Mouse (Mus musculus) forebrain, embryonic 16.5 days (tissue): ENCODE measurements at regions not wholly inside any gene's neighbourhood (a gene's known extent, or its start where the extent isn't known, plus 50 kb on each side); places are given as distances from the start of the nearest gene placed in this dataset.

Experiments used
- ATAC-seq: fragments of 200-750 bp; cut with Nextera tagmentation; 2 replicates; pipeline ENCODE4 v1.8.0; 2017; ENCODE audit warnings: mild to moderate bottlenecking, moderate library complexity
- H3K27ac ChIP-seq: fragments of 300-500 bp; sonication (generic); 2 replicates; pipeline ENCODE4 v1.5.1; 2014; ENCODE audit warnings: low read length, control low read depth
- H3K27me3 ChIP-seq: fragments of 300-500 bp; sonication (generic); replicated peaks from 2 replicates; pipeline ENCODE4 v1.6.1; 2014; ENCODE audit warnings: low read length; ENCODE audit not compliant: control insufficient read depth, insufficient read depth
- H3K36me3 ChIP-seq: fragments of 300-500 bp; sonication (generic); 2 replicates; pipeline ENCODE4 v1.6.1; 2014; ENCODE audit not compliant: control insufficient read depth, insufficient read depth
- H3K4me1 ChIP-seq: fragments of 300-500 bp; sonication (generic); replicated peaks from 2 replicates; pipeline ENCODE4 v1.6.1; 2014; ENCODE audit warnings: low read length; ENCODE audit not compliant: control insufficient read depth, insufficient read depth
- H3K4me2 ChIP-seq: fragments of 300-500 bp; sonication (generic); 2 replicates; pipeline ENCODE4 v1.6.1; 2014; ENCODE audit warnings: mild to moderate bottlenecking, low read length, control low read depth
- H3K4me3 ChIP-seq: fragments of 300-500 bp; sonication (generic); replicated peaks from 2 replicates; pipeline ENCODE4 v1.5.1; 2014; ENCODE audit warnings: mild to moderate bottlenecking, low read length, control low read depth
- H3K9ac ChIP-seq: fragments of 300-500 bp; sonication (generic); replicated peaks from 2 replicates; pipeline ENCODE4 v1.6.1; 2014; ENCODE audit warnings: low read depth, low read length, control low read depth
- H3K9me3 ChIP-seq: fragments of 300-500 bp; sonication (generic); 2 replicates; pipeline ENCODE4 v1.6.1; 2016; ENCODE audit warnings: low read length; ENCODE audit not compliant: control insufficient read depth
- WGBS: fragments of 180-500 bp; shearing (Covaris S2); extraction: QIAGEN DNeasy Blood & Tissue Kit; methylation state at CpG from one replicate; pipeline ENCODE4 v1.1.7; 2014; 5-methylcytosine and 5-hydroxymethylcytosine counted together

DNA sequence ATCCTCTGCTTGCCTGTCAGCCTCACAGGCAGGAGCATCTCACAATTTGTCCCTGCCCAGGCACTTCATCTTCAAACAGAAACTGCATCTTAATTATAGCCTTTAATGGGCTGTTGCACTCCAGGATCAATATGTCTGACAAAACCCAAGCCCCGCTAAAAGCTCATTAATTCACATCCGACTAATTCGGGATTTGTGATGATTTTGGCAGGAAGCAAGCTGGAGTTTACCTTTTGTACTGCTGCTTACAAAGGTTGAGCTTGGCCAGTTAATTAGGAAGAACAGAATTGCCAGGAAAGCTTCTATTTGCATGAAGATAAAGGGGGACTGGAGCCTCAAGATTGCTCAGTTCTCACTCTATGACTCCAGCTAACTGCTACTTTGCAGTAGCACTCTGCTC is 596.6 kb upstream of the Sptlc3 start:
- Histone ChIP-seq H3K9ac (no peak overlapping the region), H3K36me3 (no peaks in the 10 kb centered on the region), H3K27me3 (no peaks in the 10 kb centered on the region), H3K9me3 (no peaks in the 10 kb centered on the region), H3K4me1 (peaks cover 8% of the 10 kb centered on the region), H3K4me2 (peak overlapping the region; percentile 39), H3K4me3 (no peak overlapping the region), H3K27ac (0 out of 2 replicates have a peak overlapping the region, but pooled peaks have one; percentile 28)
- 3% methylated on average over 3 of the region's 3 CpGs for WGBS
- ATAC-seq, result peak; percentile 90

DNA sequence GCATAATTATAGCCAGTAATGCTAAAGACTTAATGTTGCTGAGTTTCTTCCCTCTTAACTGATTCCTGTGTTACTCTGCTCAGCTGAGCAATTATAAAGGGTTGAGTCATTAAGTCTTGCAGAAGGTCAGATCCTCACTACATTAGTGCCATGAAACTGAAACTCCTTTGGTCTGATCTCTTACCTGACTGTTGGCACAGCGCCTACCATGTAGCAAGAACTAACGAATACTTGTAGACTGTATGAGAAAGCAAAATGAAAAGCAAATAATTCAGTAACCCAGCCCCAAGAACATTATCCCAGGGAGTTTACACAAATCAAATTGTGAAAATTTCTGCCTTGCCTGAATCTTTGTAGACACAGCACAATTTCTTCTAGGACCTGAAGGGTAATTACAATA is 556.5 kb upstream of the Sptlc3 start:
- Histone ChIP-seq H3K4me1 (no peaks in the 10 kb centered on the region), H3K27ac (no peak overlapping the region), H3K4me3 (no peak overlapping the region), H3K9me3 (no peaks in the 10 kb centered on the region), H3K4me2 (no peak overlapping the region), H3K9ac (no peak overlapping the region), H3K36me3 (no peaks in the 10 kb centered on the region), H3K27me3 (no peaks in the 10 kb centered on the region)
- ATAC-seq, result no peak
- WGBS, result 71% methylated on average over 2 of the region's 2 CpGs

DNA sequence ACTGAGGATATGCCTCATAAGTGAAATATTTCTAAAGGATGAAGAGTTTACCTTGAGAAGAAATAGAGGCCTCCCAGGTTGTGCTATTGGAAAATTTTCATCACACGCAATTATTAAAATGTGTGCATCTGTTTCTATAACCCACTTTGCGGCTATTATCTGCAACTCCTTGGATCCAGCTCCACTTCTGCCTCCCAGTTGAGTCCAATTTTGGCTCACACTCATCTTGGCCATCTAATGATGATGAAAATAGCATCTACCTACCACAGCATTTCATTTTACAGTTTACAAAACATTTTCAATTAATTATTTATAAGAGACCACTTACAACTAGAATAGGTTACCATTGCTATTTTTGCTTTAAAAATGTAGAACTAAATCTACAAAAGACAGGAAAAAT is 554.3 kb upstream of the Sptlc3 start:
- H3K4me3 ChIP-seq, result no peak overlapping the region
- H3K9ac ChIP-seq, result no peak overlapping the region
- no peaks in the 10 kb centered on the region for H3K27me3 ChIP-seq
- H3K4me1 ChIP-seq, result no peaks in the 10 kb centered on the region
- no peak for ATAC-seq
- H3K9me3 ChIP-seq, result no peaks in the 10 kb centered on the region
- no peak overlapping the region for H3K27ac ChIP-seq
- H3K4me2 ChIP-seq, result no peak overlapping the region
- no peaks in the 10 kb centered on the region for H3K36me3 ChIP-seq
- WGBS, result 81% methylated on average over 2 of the region's 2 CpGs

DNA sequence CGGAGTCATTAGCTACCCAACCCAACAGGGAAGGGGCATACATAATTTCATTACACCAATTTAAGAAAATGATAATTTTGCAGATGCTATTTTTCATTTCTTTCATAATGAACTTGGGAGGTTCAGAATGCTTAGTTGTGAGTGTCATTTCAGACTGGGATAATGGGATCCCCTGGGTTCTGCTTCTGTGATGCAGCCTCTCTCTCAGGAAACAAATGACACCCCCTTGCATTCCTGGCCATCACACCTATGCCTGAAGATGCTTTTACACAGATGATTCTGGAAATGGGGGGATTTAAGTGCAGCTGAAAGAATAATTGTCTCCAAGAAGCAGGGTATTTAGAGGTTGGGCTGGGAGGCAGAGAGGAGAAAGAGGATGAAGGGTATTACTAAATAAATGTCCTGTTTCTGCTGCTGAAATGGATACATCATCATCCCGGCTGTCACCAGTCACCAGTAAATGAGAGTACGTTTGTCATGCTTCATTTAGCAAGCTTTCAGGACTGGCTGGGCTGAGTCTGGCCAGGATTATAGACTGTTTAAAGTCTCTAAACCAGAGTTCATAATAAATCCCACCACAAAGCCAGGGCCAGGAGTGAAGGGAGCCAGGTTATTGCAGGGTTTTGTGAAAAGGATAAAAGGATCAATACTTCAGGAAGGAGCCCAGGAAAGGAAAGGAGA is 527.5 kb upstream of the Sptlc3 start:
- Histone ChIP-seq H3K36me3 (no peaks in the 10 kb centered on the region), H3K4me3 (no peak overlapping the region), H3K4me2 (no peak overlapping the region), H3K27ac (no peak overlapping the region), H3K27me3 (no peaks in the 10 kb centered on the region), H3K9ac (no peak overlapping the region), H3K4me1 (no peaks in the 10 kb centered on the region), H3K9me3 (no peaks in the 10 kb centered on the region)
- 0 out of 2 replicates have a peak, but pooled peaks have one; percentile 18 for ATAC-seq
- WGBS, result 26% methylated on average over 3 of the region's 3 CpGs

DNA sequence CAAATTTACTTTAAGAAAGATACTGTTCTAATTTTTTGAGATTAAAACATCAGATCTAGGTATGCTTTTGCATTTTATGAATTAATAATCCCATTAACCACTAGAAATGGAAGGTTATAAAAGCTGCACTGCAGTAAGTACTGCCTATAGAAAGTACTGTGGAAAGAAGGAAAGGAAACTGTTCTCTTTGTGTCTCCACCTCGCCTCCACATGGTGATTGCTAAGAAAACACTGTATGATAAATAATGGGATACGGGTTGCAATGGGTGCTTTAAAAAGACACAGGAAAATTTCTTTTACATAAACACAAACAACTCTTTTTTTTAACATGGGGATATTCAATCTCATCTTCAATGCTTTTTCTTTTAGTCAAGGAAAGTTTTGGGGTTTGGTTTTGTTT is 519.2 kb upstream of the Sptlc3 start:
- Histone ChIP-seq H3K36me3 (no peaks in the 10 kb centered on the region), H3K27ac (no peak overlapping the region), H3K9ac (no peak overlapping the region), H3K4me1 (no peaks in the 10 kb centered on the region), H3K9me3 (no peaks in the 10 kb centered on the region), H3K27me3 (no peaks in the 10 kb centered on the region), H3K4me3 (no peak overlapping the region), H3K4me2 (no peak overlapping the region)
- WGBS, result 34% methylated on average over 2 of the region's 2 CpGs
- ATAC-seq, result no peak

DNA sequence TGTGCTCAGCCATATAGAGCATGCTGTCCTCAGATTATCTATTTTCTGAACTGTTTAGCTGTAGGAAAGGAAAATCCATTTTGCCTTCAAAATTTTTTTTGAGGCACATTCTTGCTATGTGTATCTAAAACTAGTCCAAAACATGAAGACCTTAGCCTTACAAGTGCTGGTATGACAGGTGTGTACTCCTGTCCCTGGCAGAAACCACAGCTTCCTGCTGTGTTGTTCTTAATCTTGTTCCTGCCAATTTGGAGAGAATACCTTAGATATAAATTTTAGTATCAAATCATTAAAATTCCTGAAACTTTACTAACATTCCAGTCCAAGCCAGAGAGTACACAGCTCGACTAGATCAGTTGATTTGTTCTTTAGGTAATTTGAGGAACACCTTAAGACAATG is 503.7 kb upstream of the Sptlc3 start:
- Histone ChIP-seq H3K4me1 (no peaks in the 10 kb centered on the region), H3K9me3 (no peaks in the 10 kb centered on the region), H3K9ac (no peak overlapping the region), H3K27me3 (no peaks in the 10 kb centered on the region), H3K27ac (no peak overlapping the region), H3K36me3 (no peaks in the 10 kb centered on the region), H3K4me2 (no peak overlapping the region), H3K4me3 (no peak overlapping the region)
- no peak for ATAC-seq
- 53% methylated on average over 1 of the region's 1 CpGs for WGBS

DNA sequence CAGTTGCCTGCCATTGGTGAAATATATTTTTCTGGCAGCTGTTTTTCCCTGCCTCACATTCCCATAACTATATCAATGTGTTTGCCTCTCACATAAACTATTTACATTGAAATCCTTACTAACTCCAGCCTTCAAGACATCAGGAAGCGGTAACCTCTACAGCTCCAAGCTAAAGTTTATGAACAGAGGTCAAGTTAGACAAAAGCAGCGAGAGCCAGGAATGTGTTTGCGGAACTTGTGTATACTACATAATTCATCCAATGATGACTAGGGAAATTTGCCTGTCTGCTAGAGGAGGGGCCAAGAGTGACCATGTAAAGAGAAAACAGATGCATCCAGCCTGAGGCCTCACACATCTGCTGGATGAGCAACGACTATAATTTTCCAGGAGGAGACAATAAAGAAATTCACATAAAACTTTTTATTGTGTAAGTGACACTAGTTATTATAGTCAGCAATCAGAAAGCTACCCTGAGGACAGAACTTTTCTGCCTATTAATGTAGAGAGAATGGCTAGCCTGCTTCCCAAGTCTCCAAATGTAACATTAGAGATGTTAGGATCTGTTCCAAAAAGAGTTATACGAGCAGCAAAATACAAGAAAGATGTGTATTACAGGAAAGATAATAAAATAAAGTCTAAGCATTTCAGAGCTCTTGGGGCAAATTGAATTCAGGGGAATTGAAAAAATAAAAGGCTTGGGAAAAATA is 461.5 kb upstream of the Sptlc3 start:
- no peaks in the 10 kb centered on the region for H3K4me1 ChIP-seq
- ATAC-seq, result no peak
- H3K27ac ChIP-seq, result no peak overlapping the region
- H3K9ac ChIP-seq, result no peak overlapping the region
- H3K27me3 ChIP-seq, result no peaks in the 10 kb centered on the region
- no peaks in the 10 kb centered on the region for H3K36me3 ChIP-seq
- H3K4me3 ChIP-seq, result no peak overlapping the region
- no peaks in the 10 kb centered on the region for H3K9me3 ChIP-seq
- WGBS, result 89% methylated on average over 5 of the region's 5 CpGs
- no peak overlapping the region for H3K4me2 ChIP-seq

DNA sequence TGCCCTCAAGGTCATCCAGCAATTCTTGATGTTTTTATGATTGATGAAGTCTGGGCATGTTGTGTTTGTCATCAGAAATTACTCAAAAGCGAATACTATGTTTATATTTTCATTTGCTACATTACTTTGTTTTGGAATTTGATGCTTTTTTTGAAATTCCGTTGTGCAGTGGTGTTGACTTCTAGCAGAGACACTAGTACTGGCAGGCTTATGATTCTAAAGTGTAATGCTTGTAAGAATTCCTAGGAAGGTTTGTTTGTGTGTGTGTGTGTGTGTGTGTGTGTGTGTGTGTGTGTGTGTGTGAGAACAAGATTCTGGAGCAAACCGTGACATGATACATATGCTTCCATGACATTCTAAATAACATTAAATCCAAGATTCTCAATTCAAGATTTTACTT is 458.9 kb upstream of the Sptlc3 start:
- no peak overlapping the region for H3K9ac ChIP-seq
- no peak overlapping the region for H3K27ac ChIP-seq
- no peaks in the 10 kb centered on the region for H3K36me3 ChIP-seq
- ATAC-seq, result no peak
- H3K4me3 ChIP-seq, result no peak overlapping the region
- H3K27me3 ChIP-seq, result no peaks in the 10 kb centered on the region
- H3K9me3 ChIP-seq, result no peaks in the 10 kb centered on the region
- H3K4me1 ChIP-seq, result no peaks in the 10 kb centered on the region
- H3K4me2 ChIP-seq, result no peak overlapping the region
- 77% methylated on average over 3 of the region's 3 CpGs for WGBS

DNA sequence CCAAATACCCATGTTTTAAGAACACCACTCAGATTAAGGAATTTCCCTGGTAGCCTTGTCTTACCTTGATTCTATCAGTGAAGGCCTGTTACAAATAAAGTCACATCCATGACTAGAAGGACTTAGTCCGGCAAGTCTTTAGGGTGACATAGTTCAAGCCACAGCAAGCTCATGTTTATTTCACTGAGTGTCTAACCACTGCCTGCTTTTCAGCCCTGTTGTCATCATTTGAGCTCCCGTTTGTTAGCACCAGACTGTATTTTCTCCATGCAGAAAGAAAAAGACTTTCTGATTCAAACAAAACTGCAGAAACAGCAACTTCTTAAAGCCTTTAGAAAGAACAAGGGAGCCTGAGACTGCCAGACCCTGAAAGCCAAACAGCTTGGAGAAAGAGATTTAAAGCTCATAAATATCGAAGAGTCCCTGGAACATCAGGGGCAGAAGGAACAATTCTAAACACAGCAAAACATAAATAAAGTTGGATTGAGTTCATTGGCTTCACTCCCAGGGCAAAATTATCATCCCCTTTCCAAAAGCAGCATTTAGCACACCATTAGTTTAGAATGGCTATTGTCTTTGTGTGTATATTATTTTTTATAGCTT is 451.9 kb upstream of the Sptlc3 start:
- H3K9ac ChIP-seq, result no peak overlapping the region
- no peaks in the 10 kb centered on the region for H3K4me1 ChIP-seq
- WGBS, result 76% methylated on average over 3 of the region's 3 CpGs
- no peaks in the 10 kb centered on the region for H3K27me3 ChIP-seq
- H3K27ac ChIP-seq, result no peak overlapping the region
- no peaks in the 10 kb centered on the region for H3K36me3 ChIP-seq
- no peak for ATAC-seq
- no peak overlapping the region for H3K4me2 ChIP-seq
- no peak overlapping the region for H3K4me3 ChIP-seq
- no peaks in the 10 kb centered on the region for H3K9me3 ChIP-seq
